Mouse (Mus musculus): Measurements from ENCODE around the gene Pak4.
"Not testable (repeated sequence)": the region's sequence is repeated elsewhere in the genome, so short reads cannot be mapped to it uniquely, and the experiment has no call there.

Gene Pak4

DNA sequence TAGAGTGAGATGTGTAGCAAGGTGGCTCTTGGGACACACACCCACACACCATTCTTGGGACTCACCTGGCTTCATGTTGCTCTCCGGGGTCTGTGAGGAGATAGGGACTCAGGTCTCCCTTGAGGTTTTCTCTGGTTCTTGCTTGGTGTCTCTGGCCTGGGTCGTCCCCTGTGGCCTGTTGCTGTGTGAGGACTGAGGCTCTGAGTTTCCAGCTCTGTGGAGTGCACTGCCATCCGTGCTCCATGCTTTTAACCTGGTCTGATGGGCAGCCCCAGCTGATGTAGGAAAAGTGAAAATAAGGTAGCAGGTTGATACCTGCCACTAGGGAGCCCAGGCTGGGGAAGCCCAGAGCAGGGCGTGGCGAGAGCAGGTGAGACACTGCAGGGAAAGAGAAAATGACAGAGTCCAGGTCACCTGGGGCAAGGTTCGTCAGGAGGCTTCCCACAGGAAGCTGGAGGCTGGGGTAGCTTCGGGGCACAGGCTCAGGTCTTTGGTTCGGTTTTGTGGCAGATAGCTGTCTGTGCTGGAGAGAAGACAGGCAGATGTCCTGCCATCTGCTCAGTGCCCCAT is 87.5 kb downstream of the Pak4 start, which contains the start of gene Ifnl2:
TSS of gene Ifnl2 (minus strand) at position 51 of the 570 bp plus-strand sequence.
- DNase-seq (ENCODE audit: extremely low read depth, low read depth), result not testable (repeated sequence)

- DNase-seq (ENCODE audit: extremely low read depth, low read depth), result not testable (repeated sequence)
These were observed 88.9 kb downstream of the Pak4 start for GRCm38 (mm10) chr7:28509121-28509520.

All from MEL-GATA-1-ER (cell line).